Mouse (Mus musculus): ENCODE measurements around the gene Mfsd4b3. TPM values are rescaled to one million over a fixed set of nuclear protein-coding genes. Genes with fewer than 3 reads are reported as not detected.
"Not testable (repeated sequence)": the region's sequence is repeated elsewhere in the genome, so short reads cannot be mapped to it uniquely, and the experiment has no call there.

Mfsd4b3 gene
- 1 to 10 TPM; 3.7 to 5.4 TPM for total RNA-seq (2021)
- long read RNA-seq, experiment 1, partial matches to known transcripts: 0 of 14 reads
- long read RNA-seq, experiment 1, other reads (novel, unspliced or antisense): 10 of 14 reads
- long read RNA-seq, experiment 2, partial matches to known transcripts: 0 of 6 reads
- long read RNA-seq, experiment 2, other reads (novel, unspliced or antisense): 5 of 6 reads

GRCm38 (mm10) chr10:39959761-39960440 is at the start of gene Mfsd4b3:
Gene Mfsd4b3, minus strand, starts transcription at chr10:39960153.
- DNase-seq: peak; percentile 94

- no peak for DNase-seq
Observed at GRCm38 (mm10) chr10:40009591-40009990, 49.6 kb upstream of the Mfsd4b3 start.

GRCm38 (mm10) chr10:40008847-40009246 is 48.9 kb upstream of the Mfsd4b3 start:
- not testable (repeated sequence) for DNase-seq

- no peak for DNase-seq
Observed at GRCm38 (mm10) chr10:40007953-40008352, 48.0 kb upstream of the Mfsd4b3 start.

- no peak for DNase-seq
Observed at GRCm38 (mm10) chr10:40006963-40007362, 47.0 kb upstream of the Mfsd4b3 start.

GRCm38 (mm10) chr10:40000746-40001145 is 40.8 kb upstream of the Mfsd4b3 start:
- no peak for DNase-seq

GRCm38 (mm10) chr10:39991155-39991554 is 31.2 kb upstream of the Mfsd4b3 start:
- no peak for DNase-seq

GRCm38 (mm10) chr10:39986466-39986865 is 26.5 kb upstream of the Mfsd4b3 start, which contains the start of gene Mfsd4b5:
Gene Mfsd4b5, minus strand, starts transcription at chr10:39986646.
- DNase-seq: no peak

GRCm38 (mm10) chr10:39982604-39983003 is 22.7 kb upstream of the Mfsd4b3 start:
- DNase-seq: no peak

- DNase-seq: no peak
Observed at GRCm38 (mm10) chr10:39978231-39978630, 18.3 kb upstream of the Mfsd4b3 start.

- DNase-seq: no peak
Observed at GRCm38 (mm10) chr10:39977346-39977745, 17.4 kb upstream of the Mfsd4b3 start.

- DNase-seq: no peak
Observed at GRCm38 (mm10) chr10:39975771-39976170, 15.8 kb upstream of the Mfsd4b3 start.

GRCm38 (mm10) chr10:39974982-39975381 is 15.0 kb upstream of the Mfsd4b3 start:
- no peak for DNase-seq

GRCm38 (mm10) chr10:39967512-39967911 is 7.6 kb upstream of the Mfsd4b3 start:
- DNase-seq: no peak

- no peak for DNase-seq
Observed at GRCm38 (mm10) chr10:39961906-39962305, 2.0 kb upstream of the Mfsd4b3 start.

GRCm38 (mm10) chr10:39960441-39960822 is 479 bp upstream of the Mfsd4b3 start:
- DNase-seq: no peak

GRCm38 (mm10) chr10:39958266-39958665 is 1.7 kb downstream of the Mfsd4b3 start:
- no peak for DNase-seq

GRCm38 (mm10) chr10:39956340-39956878 is 3.5 kb downstream of the Mfsd4b3 start:
- DNase-seq: no peak

GRCm38 (mm10) chr10:39955163-39955562 is 4.8 kb downstream of the Mfsd4b3 start:
- no peak for DNase-seq

- DNase-seq: no peak
Observed at GRCm38 (mm10) chr10:39949377-39949954, 10.5 kb downstream of the Mfsd4b3 start.

- DNase-seq: not testable (repeated sequence)
Observed at GRCm38 (mm10) chr10:39947195-39947594, 12.8 kb downstream of the Mfsd4b3 start.

GRCm38 (mm10) chr10:39936553-39936952 is 23.4 kb downstream of the Mfsd4b3 start:
- DNase-seq: no peak

- DNase-seq: peak; percentile 10
Observed at GRCm38 (mm10) chr10:39926616-39927139, 33.3 kb downstream of the Mfsd4b3 start, which contains the start of gene Mfsd4b2. Gene Mfsd4b2, minus strand, starts transcription at chr10:39926923.

All from gastrocnemius, postnatal 25 days (tissue).